Mouse (Mus musculus): ENCODE measurements around the gene Rfx2. TPM values are rescaled to one million over a fixed set of nuclear protein-coding genes. Genes with fewer than 3 reads are reported as not detected.

Gene Rfx2
- polyA plus RNA-seq, 1 experiment from 2014 or later, result 6.7 TPM

- H3K4me3 ChIP-seq (ENCODE audit: low read depth, low read length), result no peak overlapping the region
- WGBS, result 64% methylated on average over 15 of the region's 15 CpGs
Measured at GRCm38 (mm10) chr17:56870287-56870953, 39.6 kb upstream of the Rfx2 start.

GRCm38 (mm10) chr17:56869481-56869977 lies 38.7 kb upstream of the Rfx2 start:
- Histone ChIP-seq H3K27me3 (ENCODE audit: control insufficient read depth, insufficient read depth, low read length) (no peaks in the 10 kb centered on the region), H3K4me3 (ENCODE audit: low read depth, low read length) (no peak overlapping the region)
- WGBS, result 77% methylated on average over 9 of the region's 9 CpGs

More at GRCm38 (mm10) chr17:56870287-56870953, 39.6 kb upstream of the Rfx2 start:
- no peak overlapping the region for H3K9ac ChIP-seq (replicated peaks; ENCODE audit: low read depth, low read length)
- no peak for ATAC-seq (ENCODE audit: insufficient number of reproducible peaks, insufficient read depth, low FRiP score, low read depth)
- no peak overlapping the region for H3K27ac ChIP-seq (ENCODE audit: low read length)
- H3K27me3 ChIP-seq (ENCODE audit: control insufficient read depth, insufficient read depth, low read length), result no peaks in the 10 kb centered on the region
- no peaks in the 10 kb centered on the region for H3K36me3 ChIP-seq (ENCODE audit: control insufficient read depth, insufficient read depth, low read length)
- no peak overlapping the region for H3K4me2 ChIP-seq (replicated peaks; ENCODE audit: low read depth, low read length)
- 0 out of 2 replicates have a peak, but pooled peaks cover 7% of the 10 kb centered on the region for H3K9me3 ChIP-seq (ENCODE audit: control insufficient read depth, low read depth, low read length)
- no peaks in the 10 kb centered on the region for H3K4me1 ChIP-seq (ENCODE audit: control insufficient read depth, insufficient read depth, low read length)

GRCm38 (mm10) chr17:56866071-56866470 lies 35.3 kb upstream of the Rfx2 start:
- Histone ChIP-seq H3K4me1 (ENCODE audit: control insufficient read depth, insufficient read depth, low read length) (no peaks in the 10 kb centered on the region), H3K9ac (replicated peaks; ENCODE audit: low read depth, low read length) (no peak overlapping the region)
- ATAC-seq (ENCODE audit: insufficient number of reproducible peaks, insufficient read depth, low FRiP score, low read depth), result no peak

More at GRCm38 (mm10) chr17:56869481-56869977, 38.7 kb upstream of the Rfx2 start:
- Histone ChIP-seq H3K27ac (ENCODE audit: low read length) (no peak overlapping the region), H3K36me3 (ENCODE audit: control insufficient read depth, insufficient read depth, low read length) (no peaks in the 10 kb centered on the region), H3K4me2 (replicated peaks; ENCODE audit: low read depth, low read length) (no peak overlapping the region), H3K4me1 (ENCODE audit: control insufficient read depth, insufficient read depth, low read length) (no peaks in the 10 kb centered on the region), H3K9me3 (ENCODE audit: control insufficient read depth, low read depth, low read length) (0 out of 2 replicates have a peak, but pooled peaks cover 7% of the 10 kb centered on the region), H3K9ac (replicated peaks; ENCODE audit: low read depth, low read length) (no peak overlapping the region)
- no peak for ATAC-seq (ENCODE audit: insufficient number of reproducible peaks, insufficient read depth, low FRiP score, low read depth)

GRCm38 (mm10) chr17:56861197-56861596 lies 30.4 kb upstream of the Rfx2 start:
- H3K9ac ChIP-seq (replicated peaks; ENCODE audit: low read depth, low read length), result no peak overlapping the region
- H3K9me3 ChIP-seq (ENCODE audit: control insufficient read depth, low read depth, low read length), result no peaks in the 10 kb centered on the region
- H3K4me3 ChIP-seq (ENCODE audit: low read depth, low read length), result no peak overlapping the region
- no peak overlapping the region for H3K27ac ChIP-seq (ENCODE audit: low read length)
- no peaks in the 10 kb centered on the region for H3K36me3 ChIP-seq (ENCODE audit: control insufficient read depth, insufficient read depth, low read length)
- peaks cover 4% of the 10 kb centered on the region; the same call in 1 of the 2 replicates for H3K4me1 ChIP-seq (ENCODE audit: control insufficient read depth, insufficient read depth, low read length)
- no peaks in the 10 kb centered on the region for H3K27me3 ChIP-seq (ENCODE audit: control insufficient read depth, insufficient read depth, low read length)
- peak; percentile 39; the same call in 1 of the 2 replicates for ATAC-seq (ENCODE audit: insufficient number of reproducible peaks, insufficient read depth, low FRiP score, low read depth)
- WGBS, result 52% methylated on average over 3 of the region's 3 CpGs
- H3K4me2 ChIP-seq (replicated peaks; ENCODE audit: low read depth, low read length), result no peak overlapping the region

More at GRCm38 (mm10) chr17:56866071-56866470, 35.3 kb upstream of the Rfx2 start:
- H3K4me3 ChIP-seq (ENCODE audit: low read depth, low read length), result no peak overlapping the region
- 86% methylated on average over 7 of the region's 7 CpGs for WGBS
- H3K4me2 ChIP-seq (replicated peaks; ENCODE audit: low read depth, low read length), result no peak overlapping the region
- H3K9me3 ChIP-seq (ENCODE audit: control insufficient read depth, low read depth, low read length), result 0 out of 2 replicates have a peak, but pooled peaks cover 7% of the 10 kb centered on the region
- H3K27me3 ChIP-seq (ENCODE audit: control insufficient read depth, insufficient read depth, low read length), result no peaks in the 10 kb centered on the region
- H3K36me3 ChIP-seq (ENCODE audit: control insufficient read depth, insufficient read depth, low read length), result no peaks in the 10 kb centered on the region
- no peak overlapping the region for H3K27ac ChIP-seq (ENCODE audit: low read length)

- Histone ChIP-seq H3K4me2 (replicated peaks; ENCODE audit: low read depth, low read length) (no peak overlapping the region), H3K27ac (ENCODE audit: low read length) (peak overlapping the region; percentile 49; the same call in 1 of the 2 replicates), H3K9me3 (ENCODE audit: control insufficient read depth, low read depth, low read length) (no peaks in the 10 kb centered on the region), H3K27me3 (ENCODE audit: control insufficient read depth, insufficient read depth, low read length) (no peaks in the 10 kb centered on the region), H3K36me3 (ENCODE audit: control insufficient read depth, insufficient read depth, low read length) (no peaks in the 10 kb centered on the region), H3K4me1 (ENCODE audit: control insufficient read depth, insufficient read depth, low read length) (peaks cover 4% of the 10 kb centered on the region; the same call in 1 of the 2 replicates), H3K4me3 (ENCODE audit: low read depth, low read length) (no peak overlapping the region), H3K9ac (replicated peaks; ENCODE audit: low read depth, low read length) (no peak overlapping the region)
- ATAC-seq (ENCODE audit: insufficient number of reproducible peaks, insufficient read depth, low FRiP score, low read depth), result no peak
- 44% methylated on average over 7 of the region's 7 CpGs for WGBS
Measured at GRCm38 (mm10) chr17:56858922-56859321, 28.1 kb upstream of the Rfx2 start.

- peaks cover 4% of the 10 kb centered on the region; the same call in 1 of the 2 replicates for H3K4me1 ChIP-seq (ENCODE audit: control insufficient read depth, insufficient read depth, low read length)
- no peaks in the 10 kb centered on the region for H3K9me3 ChIP-seq (ENCODE audit: control insufficient read depth, low read depth, low read length)
- no peak overlapping the region for H3K4me3 ChIP-seq (ENCODE audit: low read depth, low read length)
- ATAC-seq (ENCODE audit: insufficient number of reproducible peaks, insufficient read depth, low FRiP score, low read depth), result no peak
- no peaks in the 10 kb centered on the region for H3K36me3 ChIP-seq (ENCODE audit: control insufficient read depth, insufficient read depth, low read length)
- no peak overlapping the region for H3K4me2 ChIP-seq (replicated peaks; ENCODE audit: low read depth, low read length)
- 52% methylated on average over 4 of the region's 4 CpGs for WGBS
- no peak overlapping the region for H3K9ac ChIP-seq (replicated peaks; ENCODE audit: low read depth, low read length)
- H3K27me3 ChIP-seq (ENCODE audit: control insufficient read depth, insufficient read depth, low read length), result no peaks in the 10 kb centered on the region
- no peak overlapping the region for H3K27ac ChIP-seq (ENCODE audit: low read length)
Measured at GRCm38 (mm10) chr17:56858216-56858615, 27.4 kb upstream of the Rfx2 start.

GRCm38 (mm10) chr17:56855421-56855820 lies 24.6 kb upstream of the Rfx2 start:
- no peak overlapping the region for H3K27ac ChIP-seq (ENCODE audit: low read length)
- H3K4me3 ChIP-seq (ENCODE audit: low read depth, low read length), result no peak overlapping the region
- no peak for ATAC-seq (ENCODE audit: insufficient number of reproducible peaks, insufficient read depth, low FRiP score, low read depth)
- no peak overlapping the region for H3K9ac ChIP-seq (replicated peaks; ENCODE audit: low read depth, low read length)
- no peaks in the 10 kb centered on the region for H3K27me3 ChIP-seq (ENCODE audit: control insufficient read depth, insufficient read depth, low read length)
- H3K36me3 ChIP-seq (ENCODE audit: control insufficient read depth, insufficient read depth, low read length), result no peaks in the 10 kb centered on the region
- 76% methylated on average over 3 of the region's 3 CpGs for WGBS
- H3K4me1 ChIP-seq (ENCODE audit: control insufficient read depth, insufficient read depth, low read length), result peaks cover 4% of the 10 kb centered on the region; the same call in 1 of the 2 replicates
- no peaks in the 10 kb centered on the region for H3K9me3 ChIP-seq (ENCODE audit: control insufficient read depth, low read depth, low read length)
- H3K4me2 ChIP-seq (replicated peaks; ENCODE audit: low read depth, low read length), result no peak overlapping the region

GRCm38 (mm10) chr17:56851167-56851566 lies 20.4 kb upstream of the Rfx2 start:
- Histone ChIP-seq H3K9ac (replicated peaks; ENCODE audit: low read depth, low read length) (no peak overlapping the region), H3K9me3 (ENCODE audit: control insufficient read depth, low read depth, low read length) (no peaks in the 10 kb centered on the region), H3K4me3 (ENCODE audit: low read depth, low read length) (no peak overlapping the region), H3K36me3 (ENCODE audit: control insufficient read depth, insufficient read depth, low read length) (no peaks in the 10 kb centered on the region), H3K4me1 (ENCODE audit: control insufficient read depth, insufficient read depth, low read length) (no peaks in the 10 kb centered on the region), H3K27me3 (ENCODE audit: control insufficient read depth, insufficient read depth, low read length) (no peaks in the 10 kb centered on the region), H3K27ac (ENCODE audit: low read length) (no peak overlapping the region), H3K4me2 (replicated peaks; ENCODE audit: low read depth, low read length) (no peak overlapping the region)
- 73% methylated on average over 3 of the region's 3 CpGs for WGBS
- no peak for ATAC-seq (ENCODE audit: insufficient number of reproducible peaks, insufficient read depth, low FRiP score, low read depth)
